Mouse (Mus musculus): ENCODE data around the gene Nsun6.

Nsun6 gene

GRCm38 (mm10) chr2:14992531-14992930 is 62.3 kb downstream of the Nsun6 start:
- DNase-seq (ENCODE audit: low spot score in 2 of 2) = peak; percentile 47 to 58

DNA sequence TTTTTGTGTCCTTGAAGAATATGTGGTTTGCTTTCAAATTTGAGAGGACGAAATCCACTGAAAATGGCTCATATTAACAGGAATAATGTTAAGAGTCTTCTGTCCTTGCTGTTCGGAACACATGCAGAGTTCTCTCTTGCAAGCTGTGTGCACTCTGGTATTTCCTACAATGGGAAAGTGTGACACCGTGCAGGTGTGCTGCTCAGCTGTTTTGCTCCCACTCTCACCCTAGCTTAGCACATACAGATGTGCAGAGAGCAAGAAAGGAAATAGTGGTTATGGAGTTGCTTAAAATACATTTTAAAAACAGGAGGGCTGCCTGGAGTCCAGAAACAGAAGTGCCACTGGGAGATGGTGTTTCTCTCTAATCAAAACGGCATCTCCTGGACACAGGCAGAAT is 65.5 kb downstream of the Nsun6 start:
- peak; percentile 56 to 62 for DNase-seq (ENCODE audit: low spot score in 2 of 2)

- DNase-seq (ENCODE audit: low spot score in 2 of 2) = no peak
Observed at GRCm38 (mm10) chr2:14988451-14988850, 66.4 kb downstream of the Nsun6 start.

DNA sequence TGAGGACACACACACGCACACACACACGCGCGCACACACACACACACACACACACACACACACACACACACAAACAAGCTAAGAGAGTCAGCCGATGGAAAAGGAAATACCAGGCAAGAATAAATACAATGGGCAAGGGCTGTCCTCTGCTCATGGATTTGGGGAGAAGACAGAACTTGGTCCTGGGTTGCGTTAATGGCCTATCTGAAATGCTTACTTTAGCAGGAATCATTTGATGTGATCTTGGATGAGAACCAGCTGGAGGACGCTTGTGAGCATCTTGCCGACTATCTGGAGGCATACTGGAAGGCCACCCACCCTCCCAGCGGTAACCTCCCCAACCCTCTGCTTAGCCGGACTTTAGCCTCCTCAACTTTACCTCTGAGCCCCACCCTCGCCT is 70.8 kb downstream of the Nsun6 start:
- no peak for DNase-seq (ENCODE audit: low spot score in 2 of 2)

GRCm38 (mm10) chr2:14961493-14961892 is 93.4 kb downstream of the Nsun6 start:
- no peak for DNase-seq (ENCODE audit: low spot score in 2 of 2)

DNA sequence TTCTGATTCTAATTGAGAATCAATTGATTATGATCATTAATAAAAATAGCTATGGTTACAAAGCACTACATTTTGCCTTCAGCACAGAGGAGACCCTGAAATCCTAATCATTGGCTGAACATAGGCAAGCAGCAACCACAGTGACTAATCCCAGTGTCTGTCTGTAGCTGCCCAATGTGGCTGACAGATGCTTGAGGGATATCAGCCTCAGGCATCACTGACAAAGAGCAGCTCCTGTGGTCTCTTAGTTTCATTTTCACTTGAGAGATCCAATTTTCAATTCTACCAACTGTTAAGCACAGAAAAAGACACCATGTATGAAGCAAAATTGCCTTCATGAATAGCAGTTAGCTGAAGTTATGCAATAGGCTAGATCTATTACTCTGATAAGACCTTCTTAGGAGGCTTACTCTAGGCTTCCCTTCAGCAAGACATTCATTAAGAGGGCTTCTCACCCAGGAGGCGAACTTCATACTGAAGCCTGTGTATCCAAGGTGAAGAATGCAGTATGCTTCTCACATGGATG is 93.8 kb downstream of the Nsun6 start:
- DNase-seq (ENCODE audit: low spot score in 2 of 2) = no peak

GRCm38 (mm10) chr2:14953090-14953489 is 101.8 kb downstream of the Nsun6 start:
- no peak for DNase-seq (ENCODE audit: low spot score in 2 of 2)
